Mouse (Mus musculus) spleen, embryonic (tissue): Measurements from ENCODE around the gene Stx8.

ENCODE experiments used
- CTCF ChIA-PET: fragments of 350-600 bp; sonication (Branson Sonifier 250); formaldehyde crosslinking; loops from one replicate; lab custom pipeline; 2022; lab: Charles Lee

Gene Stx8

GRCm38 (mm10) chr11:68035303-68035891 is 69.4 kb downstream of the Stx8 start:
- CTCF ChIA-PET: no interaction called here

- CTCF ChIA-PET: no interaction called here
These were observed 70.4 kb downstream of the Stx8 start for GRCm38 (mm10) chr11:68036133-68036959.

DNA sequence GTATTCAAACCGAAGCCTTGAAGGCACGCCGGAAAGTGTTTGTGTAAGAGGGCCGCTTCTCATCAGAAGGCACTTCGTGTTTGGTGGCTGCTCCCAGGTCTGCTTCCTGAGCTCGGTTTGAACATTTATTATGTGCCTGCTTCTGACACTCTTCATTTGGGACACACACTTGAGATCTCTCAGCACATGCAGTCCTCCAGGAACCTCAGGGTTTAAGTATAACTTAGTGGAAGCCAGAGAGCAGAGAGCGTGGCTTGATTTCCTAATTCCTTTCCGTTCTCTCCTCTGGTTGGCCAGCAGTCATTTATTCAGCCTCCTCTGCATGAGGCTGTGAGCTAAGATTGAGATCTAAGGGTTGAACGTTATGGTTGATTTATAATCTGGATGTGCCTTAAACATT is 71.1 kb downstream of the Stx8 start:
- CTCF ChIA-PET: no interaction called here

GRCm38 (mm10) chr11:68038101-68038500 is 72.1 kb downstream of the Stx8 start:
- CTCF ChIA-PET: no interaction called here

DNA sequence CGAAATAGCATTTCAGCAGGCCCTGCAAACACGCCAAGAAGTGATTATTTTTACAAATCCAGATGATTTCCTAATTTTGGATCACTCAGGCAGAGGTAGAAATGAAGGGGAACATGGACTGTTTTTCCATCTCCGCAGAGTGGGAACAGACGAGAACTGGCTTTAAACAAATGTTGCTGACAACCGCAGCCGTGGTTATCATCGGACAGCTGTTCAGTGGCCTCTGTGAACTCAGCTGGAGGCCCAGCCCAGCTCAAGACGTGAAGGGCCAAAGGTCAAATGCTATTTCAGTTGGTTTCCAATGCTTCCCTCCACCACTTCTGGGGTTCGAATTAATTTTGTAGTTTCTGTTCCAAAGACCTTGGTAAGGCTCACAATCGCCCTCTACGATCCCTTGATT is 78.2 kb downstream of the Stx8 start:
- CTCF ChIA-PET: no interaction called here

DNA sequence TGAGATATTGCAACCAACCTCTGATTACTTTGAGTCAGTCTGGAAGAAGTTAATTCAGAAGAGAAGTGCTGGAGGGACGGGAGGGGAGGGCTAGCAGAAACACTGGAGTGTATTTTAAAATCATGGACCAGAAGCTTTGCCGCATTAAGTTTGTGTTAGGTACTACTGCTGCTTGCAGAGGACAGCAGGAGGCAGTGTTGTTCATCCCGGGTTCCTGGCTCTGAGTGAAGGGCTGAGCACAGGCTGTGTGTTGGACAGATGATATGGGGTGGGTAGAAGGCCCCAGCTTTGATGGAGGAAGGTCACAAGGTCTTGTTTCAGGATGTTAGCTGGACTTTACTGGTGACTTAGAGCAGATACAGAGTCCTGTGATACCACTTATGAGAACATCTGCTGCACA is 80.9 kb downstream of the Stx8 start:
- CTCF ChIA-PET: no interaction called here

DNA sequence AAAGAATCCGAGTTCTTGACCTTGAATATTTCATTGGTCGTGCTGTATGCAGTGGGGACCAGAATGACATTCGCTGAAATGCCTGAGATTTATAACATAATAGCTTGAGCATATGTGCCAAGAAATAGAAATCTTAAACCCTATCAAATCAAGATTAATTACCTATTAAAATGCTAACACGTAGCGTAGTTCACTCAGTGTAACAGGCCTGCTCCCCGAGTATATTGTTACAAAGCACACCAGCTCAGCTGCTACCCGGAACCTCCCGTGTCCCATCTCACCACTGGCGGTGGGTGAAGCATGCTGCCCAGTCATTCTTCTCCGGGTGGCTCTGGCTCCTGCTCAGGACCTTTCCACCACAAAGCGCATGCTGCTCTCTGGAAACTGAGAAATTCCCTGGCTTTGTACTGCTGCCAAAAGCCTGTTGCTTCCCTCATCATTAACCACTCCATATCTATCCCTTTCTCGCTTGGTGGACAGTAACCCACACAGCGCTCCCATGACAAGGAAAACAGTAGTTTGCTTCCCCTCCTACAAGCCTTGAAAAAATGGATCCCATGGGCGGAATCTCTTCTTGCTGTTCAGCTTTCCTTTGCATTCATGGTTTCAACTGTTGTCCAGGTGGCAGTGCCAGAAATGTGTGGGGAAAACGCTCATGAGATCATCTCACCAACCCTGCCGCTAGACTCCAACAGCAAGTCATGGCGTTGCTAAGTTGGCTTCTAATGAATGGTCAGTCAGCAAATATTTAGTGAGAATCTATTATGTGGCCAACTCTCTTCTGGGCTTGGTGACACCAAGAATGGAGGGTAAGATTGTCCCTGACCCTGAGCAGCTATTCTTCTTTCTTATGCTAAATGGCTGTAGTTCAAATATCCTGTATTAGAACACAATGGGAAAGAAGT is 83.5 kb downstream of the Stx8 start:
- CTCF ChIA-PET: interaction anchor here (0.7 kb wide), 1 partner anchor 44 kb away, joined by 4 read pairs; no protein-coding TSS in a partner anchor

- CTCF ChIA-PET: no interaction called here
These were observed 84.7 kb downstream of the Stx8 start for GRCm38 (mm10) chr11:68050725-68051124.

DNA sequence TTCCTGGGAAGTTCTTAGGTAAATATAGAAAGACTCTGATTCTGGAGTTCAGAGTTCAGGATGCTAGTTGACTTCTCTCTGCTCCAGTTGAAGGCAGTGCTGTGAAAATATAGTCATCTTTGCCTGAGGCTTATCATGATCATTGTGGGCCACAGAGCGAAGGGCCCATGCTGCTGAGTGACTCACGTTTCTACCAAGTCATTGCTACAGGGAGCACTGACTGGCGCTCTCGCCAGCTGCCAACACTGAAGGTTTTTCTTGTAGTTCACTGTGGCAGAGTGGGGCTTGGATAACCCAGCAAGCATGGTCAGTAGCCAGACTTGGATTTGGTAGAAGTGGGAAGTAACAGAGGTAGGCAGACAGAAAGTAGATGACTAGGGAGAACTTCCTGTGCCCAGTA is 85.3 kb downstream of the Stx8 start:
- CTCF ChIA-PET: no interaction called here

- CTCF ChIA-PET: no interaction called here
These were observed 92.6 kb downstream of the Stx8 start for GRCm38 (mm10) chr11:68058466-68059201.

DNA sequence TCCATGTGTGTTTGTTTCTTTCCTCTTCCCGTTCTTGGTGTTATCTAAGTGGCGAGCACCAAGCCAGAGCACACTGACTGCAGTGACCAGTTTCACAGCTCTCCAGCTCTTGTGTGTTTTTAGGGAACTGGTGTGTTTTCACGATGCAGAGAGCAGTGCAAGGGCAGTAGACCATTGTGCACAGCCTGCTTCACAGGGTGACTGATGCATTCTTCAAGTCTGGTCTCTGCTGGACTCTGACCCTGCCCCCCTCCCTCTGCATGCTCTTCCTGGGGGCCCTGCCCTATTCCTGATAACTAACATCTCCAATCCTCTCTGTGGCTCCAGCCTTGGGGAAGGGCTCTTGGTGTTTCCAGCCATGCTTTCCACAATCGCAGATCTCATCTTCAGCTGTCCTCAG is 94.7 kb downstream of the Stx8 start:
- CTCF ChIA-PET: no interaction called here

DNA sequence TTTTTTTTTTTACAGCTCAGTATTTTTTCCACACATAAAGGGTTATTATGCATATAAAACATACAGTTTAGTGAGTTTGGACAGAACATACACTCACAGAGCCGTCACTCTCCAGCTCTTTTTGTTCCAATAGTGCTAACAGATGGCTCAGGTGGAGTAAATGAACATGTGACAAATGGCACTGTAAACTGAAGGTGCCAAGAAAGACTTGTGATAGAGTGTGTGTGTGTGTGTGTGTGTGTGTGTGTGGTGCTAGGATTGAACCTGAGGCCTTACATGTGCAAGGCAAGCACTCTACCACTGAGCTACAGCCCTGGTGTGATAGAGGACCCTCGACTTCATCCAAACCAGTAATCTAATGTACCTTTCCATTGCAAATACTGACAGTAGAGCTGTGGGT is 96.1 kb downstream of the Stx8 start:
- CTCF ChIA-PET: interaction anchor here (0.7 kb wide), 1 partner anchor 46 kb away, joined by 3 read pairs; no protein-coding TSS in a partner anchor

- CTCF ChIA-PET: interaction anchor here (0.6 kb wide), 1 partner anchor 64 kb away, joined by 3 read pairs; no protein-coding TSS in a partner anchor
These were observed 101.8 kb downstream of the Stx8 start for GRCm38 (mm10) chr11:68067806-68068205.

GRCm38 (mm10) chr11:68070086-68070485 is 104.1 kb downstream of the Stx8 start:
- CTCF ChIA-PET: no interaction called here

GRCm38 (mm10) chr11:68071836-68072235 is 105.8 kb downstream of the Stx8 start:
- CTCF ChIA-PET: no interaction called here

DNA sequence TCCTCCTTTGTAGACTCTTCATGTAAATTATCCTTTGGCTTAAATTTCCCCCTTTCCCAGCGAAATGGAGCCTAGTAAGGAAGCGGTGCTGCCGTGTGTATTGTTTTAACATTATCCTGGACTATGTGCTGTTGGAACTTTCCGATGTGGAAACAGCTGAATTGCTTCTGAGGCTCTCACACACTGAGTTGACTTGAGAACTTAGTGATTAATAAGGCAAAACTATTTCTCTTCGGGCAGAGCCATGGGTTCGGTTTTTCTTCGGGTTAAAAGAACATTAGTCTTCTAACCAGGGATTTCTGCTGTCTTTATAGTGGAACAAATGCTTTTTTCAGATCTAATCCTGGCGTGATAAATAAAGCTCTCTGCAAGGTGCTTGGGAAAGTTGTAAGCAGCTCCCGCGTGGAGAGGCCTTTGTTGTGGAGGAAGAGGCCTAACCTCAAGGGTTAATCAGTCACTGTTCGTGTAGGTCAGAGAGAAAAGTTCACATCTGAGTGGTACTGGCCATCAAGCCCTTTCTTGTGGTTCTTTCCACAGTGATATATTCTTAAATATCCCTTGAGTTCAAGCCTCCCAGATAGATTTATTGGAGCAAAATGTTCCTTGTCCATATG is 106.7 kb downstream of the Stx8 start:
- CTCF ChIA-PET: no interaction called here

GRCm38 (mm10) chr11:68074686-68075085 is 108.7 kb downstream of the Stx8 start:
- CTCF ChIA-PET: no interaction called here

- CTCF ChIA-PET: no interaction called here
These were observed 109.3 kb downstream of the Stx8 start for GRCm38 (mm10) chr11:68075331-68075730.

- CTCF ChIA-PET: no interaction called here
These were observed 113.8 kb downstream of the Stx8 start for GRCm38 (mm10) chr11:68079756-68080155.

DNA sequence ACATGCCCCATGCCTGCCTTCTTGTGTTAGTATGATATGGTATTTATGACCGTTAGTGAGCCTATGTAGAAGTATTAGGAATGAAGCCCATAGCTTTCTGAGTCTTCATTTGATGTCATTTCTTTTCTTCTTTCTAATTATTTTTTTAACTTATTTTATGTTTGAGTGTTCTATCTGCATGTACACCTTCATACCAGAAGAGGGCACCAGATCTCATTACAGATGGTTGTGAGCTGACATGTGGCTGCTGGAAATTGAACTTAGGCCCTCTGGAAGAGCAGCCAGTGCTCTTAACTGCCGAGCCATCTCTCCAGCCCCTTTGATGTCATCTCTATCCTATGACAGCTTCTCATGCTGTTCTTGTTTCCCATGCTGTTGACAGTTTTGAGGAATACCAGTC is 115.0 kb downstream of the Stx8 start:
- CTCF ChIA-PET: no interaction called here

GRCm38 (mm10) chr11:68082756-68083155 is 116.8 kb downstream of the Stx8 start:
- CTCF ChIA-PET: no interaction called here
